Mouse (Mus musculus) neural tube, embryonic 12.5 days (tissue): Measurements from ENCODE around the gene Rbm24. TPM values are rescaled to one million over a fixed set of nuclear protein-coding genes. Genes with fewer than 3 reads are reported as not detected.
A peak's percentile ranks its signal among the peaks of the same experiment; 100 is the strongest.

ENCODE experiments used
- ATAC-seq: fragments of 200-750 bp; cut with Nextera tagmentation; 2 replicates; pipeline ENCODE4 v1.8.0; 2017; ENCODE audit warnings: low read depth, mild to moderate bottlenecking, moderate TSS enrichment, moderate library complexity; ENCODE audit not compliant: low FRiP score
- H3K27ac ChIP-seq: fragments of 300-500 bp; sonication (generic); 2 replicates; pipeline ENCODE4 v1.5.1; 2016
- H3K27me3 ChIP-seq: fragments of 300-500 bp; sonication (generic); replicated peaks from 2 replicates; pipeline ENCODE4 v1.6.1; 2016; ENCODE audit warnings: mild to moderate bottlenecking
- H3K36me3 ChIP-seq: fragments of 300-500 bp; sonication (generic); 2 replicates; pipeline ENCODE4 v1.6.1; 2016; ENCODE audit warnings: mild to moderate bottlenecking
- H3K4me1 ChIP-seq: fragments of 300-500 bp; sonication (generic); 2 replicates; pipeline ENCODE4 v1.6.1; 2016
- H3K4me2 ChIP-seq: fragments of 300-500 bp; sonication (generic); replicated peaks from 2 replicates; pipeline ENCODE4 v1.6.1; 2016; ENCODE audit warnings: mild to moderate bottlenecking
- H3K4me3 ChIP-seq: fragments of 300-500 bp; sonication (generic); 2 replicates; pipeline ENCODE4 v1.5.1; 2016
- H3K9ac ChIP-seq: fragments of 300-500 bp; sonication (generic); 2 replicates; pipeline ENCODE4 v1.6.1; 2016; ENCODE audit warnings: mild to moderate bottlenecking
- H3K9me3 ChIP-seq: fragments of 300-500 bp; sonication (generic); 2 replicates; pipeline ENCODE4 v1.6.1; 2016; ENCODE audit warnings: mild to moderate bottlenecking
- WGBS: fragments of 180-500 bp; shearing (Covaris S2); methylation state at CpG from one replicate; pipeline ENCODE4 v1.1.7; 2016; 5-methylcytosine and 5-hydroxymethylcytosine counted together
- polyA plus RNA-seq: library from polyadenylated mRNA; unstranded; fragments of >200 nt; fragmentation: Nextera tagmentation; extraction: Ambion mirVana; gene quantifications from 2 replicates; pipeline ENCODE4 v1.2.1, GENCODE M21; 2016

Rbm24 gene
- polyA plus RNA-seq, 1 experiment from 2014 or later: 5.8 TPM

- peaks cover 15% of the 10 kb centered on the region for H3K4me1 ChIP-seq
- no peak overlapping the region for H3K27ac ChIP-seq
- 75% methylated on average over 5 of the region's 5 CpGs for WGBS
- H3K36me3 ChIP-seq: no peaks in the 10 kb centered on the region
- H3K9ac ChIP-seq: no peak overlapping the region
- no peak for ATAC-seq
- no peaks in the 10 kb centered on the region for H3K27me3 ChIP-seq
- H3K9me3 ChIP-seq: no peaks in the 10 kb centered on the region
- no peak overlapping the region for H3K4me3 ChIP-seq
- H3K4me2 ChIP-seq: peak overlapping the region; percentile 96
Measured at GRCm38 (mm10) chr13:46417594-46417993, 640 bp upstream of the Rbm24 start.

- H3K27ac ChIP-seq: peak overlapping the region; percentile 20; the same call in 1 of the 2 replicates
- H3K36me3 ChIP-seq: peaks cover 4% of the 10 kb centered on the region; the same call in 1 of the 2 replicates
- H3K4me3 ChIP-seq: peak overlapping the region; percentile 67
- H3K27me3 ChIP-seq: no peaks in the 10 kb centered on the region
- ATAC-seq: peak; percentile 67
- WGBS: under 1% methylated on average over 73 of the region's 73 CpGs
- H3K9me3 ChIP-seq: no peaks in the 10 kb centered on the region
- peak overlapping the region; percentile 96 for H3K4me2 ChIP-seq
- H3K4me1 ChIP-seq: peaks cover 15% of the 10 kb centered on the region
- peak overlapping the region; percentile 77 for H3K9ac ChIP-seq
Measured at GRCm38 (mm10) chr13:46418731-46419545, 704 bp downstream of the Rbm24 start.

GRCm38 (mm10) chr13:46419648-46420047 lies 1.4 kb downstream of the Rbm24 start:
- 4% methylated on average over 7 of the region's 7 CpGs for WGBS
- Histone ChIP-seq H3K9ac (peak overlapping the region; percentile 77), H3K27ac (no peak overlapping the region), H3K4me1 (peaks cover 15% of the 10 kb centered on the region), H3K9me3 (no peaks in the 10 kb centered on the region), H3K27me3 (no peaks in the 10 kb centered on the region), H3K4me3 (peak overlapping the region; percentile 67), H3K36me3 (peaks cover 4% of the 10 kb centered on the region; the same call in 1 of the 2 replicates), H3K4me2 (peak overlapping the region; percentile 96)
- ATAC-seq: no peak

GRCm38 (mm10) chr13:46420095-46420494 lies 1.9 kb downstream of the Rbm24 start:
- H3K27ac ChIP-seq: no peak overlapping the region
- no peaks in the 10 kb centered on the region for H3K27me3 ChIP-seq
- ATAC-seq: no peak
- 0 out of 2 replicates have a peak overlapping the region, but pooled peaks have one; percentile 77 for H3K9ac ChIP-seq
- peaks cover 15% of the 10 kb centered on the region for H3K4me1 ChIP-seq
- WGBS: 8% methylated on average over 3 of the region's 3 CpGs
- peak overlapping the region; percentile 96 for H3K4me2 ChIP-seq
- peaks cover 4% of the 10 kb centered on the region; the same call in 1 of the 2 replicates for H3K36me3 ChIP-seq
- peak overlapping the region; percentile 67 for H3K4me3 ChIP-seq
- no peaks in the 10 kb centered on the region for H3K9me3 ChIP-seq

GRCm38 (mm10) chr13:46423805-46424204 lies 5.6 kb downstream of the Rbm24 start:
- peaks cover 9% of the 10 kb centered on the region for H3K4me1 ChIP-seq
- H3K36me3 ChIP-seq: peaks cover 14% of the 10 kb centered on the region; the same call in 1 of the 2 replicates
- ATAC-seq: no peak
- no peaks in the 10 kb centered on the region for H3K9me3 ChIP-seq
- no peak overlapping the region for H3K4me2 ChIP-seq
- H3K27ac ChIP-seq: no peak overlapping the region
- no peak overlapping the region for H3K4me3 ChIP-seq
- H3K27me3 ChIP-seq: no peaks in the 10 kb centered on the region
- H3K9ac ChIP-seq: no peak overlapping the region
- 95% methylated on average over 7 of the region's 7 CpGs for WGBS

GRCm38 (mm10) chr13:46424376-46424775 lies 6.1 kb downstream of the Rbm24 start:
- no peak overlapping the region for H3K9ac ChIP-seq
- H3K27me3 ChIP-seq: no peaks in the 10 kb centered on the region
- H3K4me1 ChIP-seq: peaks cover 9% of the 10 kb centered on the region; the same call in 1 of the 2 replicates
- no peaks in the 10 kb centered on the region for H3K9me3 ChIP-seq
- H3K4me2 ChIP-seq: no peak overlapping the region
- H3K4me3 ChIP-seq: no peak overlapping the region
- peaks cover 20% of the 10 kb centered on the region for H3K36me3 ChIP-seq
- WGBS: 91% methylated on average over 8 of the region's 8 CpGs
- ATAC-seq: no peak
- H3K27ac ChIP-seq: no peak overlapping the region

- H3K9ac ChIP-seq: no peak overlapping the region
- H3K4me2 ChIP-seq: no peak overlapping the region
- 91% methylated on average over 6 of the region's 6 CpGs for WGBS
- no peak for ATAC-seq
- H3K4me3 ChIP-seq: no peak overlapping the region
- no peak overlapping the region for H3K27ac ChIP-seq
- no peaks in the 10 kb centered on the region for H3K27me3 ChIP-seq
- no peaks in the 10 kb centered on the region for H3K4me1 ChIP-seq
- H3K9me3 ChIP-seq: no peaks in the 10 kb centered on the region
- H3K36me3 ChIP-seq: peaks cover 27% of the 10 kb centered on the region
Measured at GRCm38 (mm10) chr13:46426651-46427269, 8.5 kb downstream of the Rbm24 start.

GRCm38 (mm10) chr13:46428964-46429363 lies 10.7 kb downstream of the Rbm24 start:
- peaks cover 23% of the 10 kb centered on the region for H3K36me3 ChIP-seq
- no peak for ATAC-seq
- H3K9ac ChIP-seq: no peak overlapping the region
- no peaks in the 10 kb centered on the region; the same call in 1 of the 2 replicates for H3K4me1 ChIP-seq
- H3K27me3 ChIP-seq: no peaks in the 10 kb centered on the region
- H3K27ac ChIP-seq: no peak overlapping the region
- 82% methylated on average over 22 of the region's 22 CpGs for WGBS
- no peaks in the 10 kb centered on the region for H3K9me3 ChIP-seq
- H3K4me3 ChIP-seq: no peak overlapping the region
- 0 out of 2 replicates have a peak overlapping the region, but pooled peaks have one; percentile 19 for H3K4me2 ChIP-seq

GRCm38 (mm10) chr13:46429866-46430265 lies 11.6 kb downstream of the Rbm24 start:
- no peaks in the 10 kb centered on the region for H3K27me3 ChIP-seq
- H3K4me3 ChIP-seq: no peak overlapping the region
- no peak overlapping the region for H3K27ac ChIP-seq
- ATAC-seq: no peak
- H3K4me2 ChIP-seq: no peak overlapping the region
- no peak overlapping the region for H3K9ac ChIP-seq
- no peaks in the 10 kb centered on the region; the same call in 1 of the 2 replicates for H3K4me1 ChIP-seq
- peaks cover 23% of the 10 kb centered on the region for H3K36me3 ChIP-seq
- WGBS: 89% methylated on average over 11 of the region's 11 CpGs
- no peaks in the 10 kb centered on the region for H3K9me3 ChIP-seq

- Histone ChIP-seq H3K9me3 (no peaks in the 10 kb centered on the region), H3K4me1 (no peaks in the 10 kb centered on the region; the same call in 1 of the 2 replicates), H3K36me3 (peaks cover 10% of the 10 kb centered on the region), H3K27ac (no peak overlapping the region), H3K27me3 (no peaks in the 10 kb centered on the region), H3K4me2 (no peak overlapping the region), H3K9ac (no peak overlapping the region), H3K4me3 (no peak overlapping the region)
- 21% methylated on average over 8 of the region's 8 CpGs for WGBS
- ATAC-seq: no peak
Measured at GRCm38 (mm10) chr13:46433880-46434560, 15.8 kb downstream of the Rbm24 start.

- H3K4me1 ChIP-seq: no peaks in the 10 kb centered on the region
- 86% methylated on average over 6 of the region's 6 CpGs for WGBS
- H3K36me3 ChIP-seq: no peaks in the 10 kb centered on the region
- H3K27ac ChIP-seq: no peak overlapping the region
- H3K4me3 ChIP-seq: no peak overlapping the region
- ATAC-seq: no peak
- H3K9ac ChIP-seq: no peak overlapping the region
- H3K27me3 ChIP-seq: no peaks in the 10 kb centered on the region
- no peaks in the 10 kb centered on the region for H3K9me3 ChIP-seq
- H3K4me2 ChIP-seq: no peak overlapping the region
Measured at GRCm38 (mm10) chr13:46438960-46439359, 20.7 kb downstream of the Rbm24 start.

- Histone ChIP-seq H3K27ac (no peak overlapping the region), H3K36me3 (no peaks in the 10 kb centered on the region), H3K9me3 (no peaks in the 10 kb centered on the region), H3K9ac (no peak overlapping the region), H3K4me3 (no peak overlapping the region), H3K4me2 (no peak overlapping the region), H3K27me3 (no peaks in the 10 kb centered on the region), H3K4me1 (no peaks in the 10 kb centered on the region)
- ATAC-seq: no peak
- WGBS: 81% methylated on average over 7 of the region's 7 CpGs
Measured at GRCm38 (mm10) chr13:46444021-46444420, 25.8 kb downstream of the Rbm24 start.
